Mouse (Mus musculus) adrenal gland, postnatal 14 days (tissue): ENCODE data around the gene 2210016L21Rik. TPM values are rescaled to one million over a fixed set of nuclear protein-coding genes. Genes with fewer than 3 reads are reported as not detected.
A peak's percentile ranks its signal among the peaks of the same experiment; 100 is the strongest.

Experiments
- DNase-seq: peaks from one replicate; pipeline ENCODE4 v3.0.0; 2021; ENCODE audit warnings: mixed read lengths
- total RNA-seq: library from RNA; stranded (reverse); gene quantifications from 2 replicates; pipeline ENCODE4 v1.2.3, GENCODE M21; 2021

The 2210016L21Rik gene
- total RNA-seq, 1 experiment from 2014 or later = 36.2 TPM

- DNase-seq = no peak
Observed at GRCm38 (mm10) chr5:114942766-114943130, 790 bp downstream of the 2210016L21Rik start.

- DNase-seq = no peak
Observed at GRCm38 (mm10) chr5:114945072-114945471, 3.1 kb downstream of the 2210016L21Rik start.

GRCm38 (mm10) chr5:114948891-114949290 is 6.9 kb downstream of the 2210016L21Rik start:
- peak; percentile 74 for DNase-seq

- no peak for DNase-seq
Observed at GRCm38 (mm10) chr5:114949316-114949715, 7.4 kb downstream of the 2210016L21Rik start.

- DNase-seq = no peak
Observed at GRCm38 (mm10) chr5:114949812-114950211, 7.9 kb downstream of the 2210016L21Rik start.

GRCm38 (mm10) chr5:114950669-114951068 is 8.7 kb downstream of the 2210016L21Rik start:
- DNase-seq = no peak

GRCm38 (mm10) chr5:114951279-114951880 is 9.4 kb downstream of the 2210016L21Rik start:
- no peak for DNase-seq

GRCm38 (mm10) chr5:114953326-114953725 is 11.4 kb downstream of the 2210016L21Rik start:
- DNase-seq = no peak

GRCm38 (mm10) chr5:114958069-114958468 is 16.1 kb downstream of the 2210016L21Rik start:
- DNase-seq = no peak

GRCm38 (mm10) chr5:114961590-114962360 is 19.8 kb downstream of the 2210016L21Rik start:
- DNase-seq = no peak

GRCm38 (mm10) chr5:114964315-114964966 is 22.5 kb downstream of the 2210016L21Rik start:
- DNase-seq = no peak

GRCm38 (mm10) chr5:114964967-114965898 is 23.3 kb downstream of the 2210016L21Rik start:
- DNase-seq = no peak

- DNase-seq = no peak
Observed at GRCm38 (mm10) chr5:114967523-114968268, 25.7 kb downstream of the 2210016L21Rik start.

GRCm38 (mm10) chr5:114968651-114969050 is 26.7 kb downstream of the 2210016L21Rik start:
- no peak for DNase-seq

- DNase-seq = no peak
Observed at GRCm38 (mm10) chr5:114969064-114969463, 27.1 kb downstream of the 2210016L21Rik start.

GRCm38 (mm10) chr5:114969609-114970215 is 27.8 kb downstream of the 2210016L21Rik start:
- DNase-seq = no peak

GRCm38 (mm10) chr5:114970824-114971227 is 28.9 kb downstream of the 2210016L21Rik start, which contains the start of gene Hnf1a:
TSS of gene Hnf1a (minus strand) at chr5:114971094.
- no peak for DNase-seq

- no peak for DNase-seq
Observed at GRCm38 (mm10) chr5:114972201-114972600, 30.2 kb downstream of the 2210016L21Rik start.

GRCm38 (mm10) chr5:114973131-114973530 is 31.2 kb downstream of the 2210016L21Rik start:
- no peak for DNase-seq

GRCm38 (mm10) chr5:114976935-114977334 is 35.0 kb downstream of the 2210016L21Rik start:
- no peak for DNase-seq

GRCm38 (mm10) chr5:114978473-114978872 is 36.5 kb downstream of the 2210016L21Rik start:
- peak; percentile 25 for DNase-seq
